Mouse (Mus musculus) cortical plate, adult 2 months (tissue): ENCODE data around the gene Wdr38. TPM values are rescaled to one million over a fixed set of nuclear protein-coding genes. Genes with fewer than 3 reads are reported as not detected.
"Not testable (repeated sequence)": the region's sequence is repeated elsewhere in the genome, so short reads cannot be mapped to it uniquely, and the experiment has no call there.

ENCODE experiments used
- H3K27ac ChIP-seq: fragments of 200-500 bp; 2 replicates; pipeline ENCODE4 v1.5.1; 2012; ENCODE audit warnings: low read length, control low read depth, inconsistent platforms; ENCODE audit not compliant: insufficient read depth
- H3K4me1 ChIP-seq: fragments of 200-500 bp; 2 replicates; pipeline ENCODE4 v1.6.1; 2011; ENCODE audit warnings: low read length; ENCODE audit not compliant: control insufficient read depth, insufficient read depth
- H3K4me3 ChIP-seq: fragments of 200-500 bp; 2 replicates; pipeline ENCODE4 v1.5.1; 2011; ENCODE audit warnings: mild to moderate bottlenecking, low read length, control low read depth; ENCODE audit not compliant: insufficient read depth
- CTCF ChIP-seq: fragments of 200-500 bp; IDR thresholded peaks from 2 replicates; pipeline ENCODE4 v1.5.1; 2011; ENCODE audit warnings: mild to moderate bottlenecking, control low read depth, low read length; ENCODE audit not compliant: insufficient read depth; ENCODE audit errors: extremely low read depth
- POLR2A ChIP-seq: fragments of 200-500 bp; IDR thresholded peaks from 2 replicates; pipeline ENCODE4 v1.6.1; 2011; ENCODE audit warnings: mild to moderate bottlenecking, low read length, control low read depth; ENCODE audit not compliant: insufficient read depth; ENCODE audit errors: extremely low read depth
- polyA plus RNA-seq: library from polyadenylated mRNA; depleted of rRNA; stranded (reverse); fragments of >200 nt; gene quantifications from 2 replicates; pipeline ENCODE4 v1.2.3, GENCODE M21; 2012

The Wdr38 gene
- polyA plus RNA-seq, 1 experiment = 1.1 TPM

GRCm38 (mm10) chr2:39005574-39006079, 8.4 kb downstream of the Wdr38 start, which contains the start of gene Rpl35:
Rpl35 (minus strand) TSS chr2:39005624.
- TF ChIP-seq CTCF = 0 out of 2 replicates have a peak, but pooled peaks have one; percentile 7
- TF ChIP-seq POLR2A = no peak
- Histone ChIP-seq H3K4me3 (peak within 1 kb of the TSS; percentile 59), H3K27ac (no peak within 1 kb of the TSS), H3K4me1 (peaks cover 4% of the 10 kb centered on the region; the same call in 1 of the 2 replicates)

GRCm38 (mm10) chr2:39006149-39006730, 9.0 kb downstream of the Wdr38 start:
- Histone ChIP-seq H3K4me3 (no peak overlapping the region), H3K4me1 (peaks cover 8% of the 10 kb centered on the region; the same call in 1 of the 2 replicates), H3K27ac (no peak overlapping the region)
- TF ChIP-seq CTCF (no peak), POLR2A (no peak)

DNA sequence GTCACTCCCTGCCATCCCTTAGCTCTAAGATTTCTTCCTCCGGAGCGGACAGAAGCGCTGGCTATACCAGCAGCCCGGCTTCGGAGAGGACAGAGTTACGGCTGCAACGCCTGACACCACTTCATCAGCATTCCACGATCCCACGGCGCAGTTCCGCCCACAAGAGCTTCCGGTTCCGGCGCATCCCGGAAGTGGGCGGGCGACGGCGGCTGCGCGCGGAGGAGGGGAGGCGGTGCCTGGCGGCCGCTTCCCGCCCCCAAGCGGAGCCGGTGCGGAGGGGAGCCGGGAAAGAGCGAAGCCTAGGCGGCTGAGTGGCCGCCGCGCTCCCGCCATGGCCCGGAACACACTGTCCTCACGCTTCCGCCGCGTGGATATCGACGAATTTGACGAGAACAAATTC, 10.6 kb downstream of the Wdr38 start:
- Histone ChIP-seq H3K4me1 (peaks cover 10% of the 10 kb centered on the region; the same call in 1 of the 2 replicates), H3K4me3 (peak overlapping the region; percentile 68), H3K27ac (peak overlapping the region; percentile 89)
- TF ChIP-seq CTCF (no peak), POLR2A (peak; percentile 92)

DNA sequence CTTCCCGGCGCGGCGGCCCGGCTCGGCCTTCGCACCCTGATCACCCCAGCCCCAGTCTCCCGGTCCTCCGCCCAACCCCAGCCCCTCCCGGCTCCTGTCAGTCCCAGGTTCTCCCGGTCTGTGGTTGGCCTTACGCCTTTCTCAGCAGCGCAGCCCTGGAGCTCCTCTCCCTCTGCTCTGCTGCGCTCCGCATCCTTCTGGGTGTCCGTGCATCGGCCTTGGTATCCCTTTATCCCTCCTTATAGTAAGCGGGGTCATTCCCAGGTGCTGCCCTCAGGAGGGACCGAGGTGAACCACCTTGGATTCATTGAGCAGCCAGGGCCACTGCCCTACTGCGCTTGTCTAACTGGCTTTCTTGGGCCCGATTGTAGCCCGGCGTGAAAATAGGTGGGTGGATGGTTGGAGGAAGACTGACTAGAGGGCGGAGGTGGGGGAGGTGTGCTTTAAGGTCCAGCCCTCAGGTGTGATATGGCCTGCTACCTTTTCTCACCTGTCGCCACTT, 11.1 kb downstream of the Wdr38 start:
- no peak for TF ChIP-seq CTCF
- TF ChIP-seq POLR2A = 0 out of 2 replicates have a peak, but pooled peaks have one; percentile 21
- Histone ChIP-seq H3K4me3 (peak overlapping the region; percentile 68), H3K27ac (peak overlapping the region; percentile 63), H3K4me1 (peaks cover 10% of the 10 kb centered on the region; the same call in 1 of the 2 replicates)

DNA sequence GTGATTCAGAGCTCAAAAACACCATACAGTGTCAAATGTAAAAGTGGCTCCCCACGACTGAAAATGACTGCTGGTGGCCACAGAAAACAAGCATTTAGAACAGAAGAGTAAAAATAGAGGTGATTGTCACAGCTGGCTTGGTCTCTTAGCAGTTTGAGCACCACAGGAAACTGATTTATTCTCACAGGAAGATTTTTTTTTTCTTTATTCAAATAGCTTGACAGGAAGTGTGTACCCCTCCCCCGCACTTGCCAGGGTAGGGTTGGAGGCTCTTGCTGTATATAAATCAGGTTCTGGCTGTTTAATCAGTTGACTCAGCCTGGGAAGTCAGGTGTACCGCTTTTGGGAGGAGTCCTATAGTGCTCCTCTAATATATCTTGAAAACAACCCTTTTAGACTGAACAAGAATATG, 11.7 kb downstream of the Wdr38 start:
- H3K27ac ChIP-seq = 0 out of 2 replicates have a peak overlapping the region, but pooled peaks have one; percentile 63
- peak overlapping the region; percentile 68 for H3K4me3 ChIP-seq
- H3K4me1 ChIP-seq = peaks cover 8% of the 10 kb centered on the region; the same call in 1 of the 2 replicates
- no peak for TF ChIP-seq POLR2A
- no peak for TF ChIP-seq CTCF

DNA sequence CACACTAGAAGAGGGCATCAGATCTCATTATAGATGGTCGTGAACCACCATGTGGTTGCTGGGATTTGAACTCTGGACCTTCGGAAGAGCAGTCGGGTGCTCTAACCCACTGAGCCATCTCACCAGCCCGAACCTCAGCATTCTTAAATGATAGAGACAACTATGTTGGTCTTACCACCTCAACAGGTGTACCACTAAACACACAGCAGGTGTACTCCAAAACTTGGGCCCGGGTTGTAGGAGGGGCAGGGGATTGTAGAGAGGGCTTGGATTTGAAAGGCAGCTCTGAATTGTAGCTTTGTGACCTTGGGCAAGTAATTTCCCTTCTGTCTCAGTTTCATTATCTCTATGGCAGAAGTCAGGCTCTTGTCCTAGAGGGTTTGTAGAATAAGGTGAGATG, 12.9 kb downstream of the Wdr38 start:
- not testable (repeated sequence) for H3K27ac ChIP-seq, H3K4me1 ChIP-seq

GRCm38 (mm10) chr2:39011264-39011663, 14.0 kb downstream of the Wdr38 start:
- H3K4me1 ChIP-seq = peaks cover 8% of the 10 kb centered on the region; the same call in 1 of the 2 replicates
- H3K4me3 ChIP-seq = no peak overlapping the region
- TF ChIP-seq POLR2A = no peak
- TF ChIP-seq CTCF = no peak
- no peak overlapping the region for H3K27ac ChIP-seq

More for the DNA sequence above, 12.9 kb downstream of the Wdr38 start:
- not testable (repeated sequence) for H3K4me3 ChIP-seq

DNA sequence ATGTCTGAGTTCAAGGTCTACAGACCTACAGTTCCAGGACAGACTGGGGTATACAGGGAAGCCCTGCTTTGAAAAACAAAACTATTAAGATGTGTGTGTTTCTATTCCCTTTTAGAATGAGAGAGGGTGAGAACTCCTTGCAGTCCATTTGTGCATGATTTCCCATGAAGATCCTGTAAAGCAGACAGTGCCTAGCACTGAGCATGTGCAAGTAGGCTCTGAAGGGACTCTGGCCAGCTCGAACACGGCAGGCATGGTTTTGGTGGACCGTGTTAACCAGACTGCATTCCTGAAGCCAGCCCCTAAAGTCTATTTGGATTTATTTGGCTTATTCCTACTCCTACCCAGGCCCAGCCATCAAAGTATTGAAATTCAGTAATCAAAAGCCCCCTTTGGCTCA, 14.7 kb downstream of the Wdr38 start:
- TF ChIP-seq POLR2A (no peak), CTCF (no peak)
- H3K4me1 ChIP-seq = peaks cover 8% of the 10 kb centered on the region; the same call in 1 of the 2 replicates
- no peak overlapping the region for H3K4me3 ChIP-seq
- no peak overlapping the region for H3K27ac ChIP-seq

- TF ChIP-seq CTCF (no peak), POLR2A (no peak)
- no peak overlapping the region for H3K27ac ChIP-seq
- peaks cover 8% of the 10 kb centered on the region; the same call in 1 of the 2 replicates for H3K4me1 ChIP-seq
- no peak overlapping the region for H3K4me3 ChIP-seq
Observed at GRCm38 (mm10) chr2:39012768-39013279, 15.5 kb downstream of the Wdr38 start.

GRCm38 (mm10) chr2:39016581-39016980, 19.3 kb downstream of the Wdr38 start:
- TF ChIP-seq POLR2A (no peak), CTCF (no peak)
- Histone ChIP-seq H3K4me1 (peaks cover 2% of the 10 kb centered on the region; the same call in 1 of the 2 replicates), H3K27ac (no peak overlapping the region), H3K4me3 (no peak overlapping the region)
